Mouse (Mus musculus) MN1 (cell line): ENCODE results near the gene Dnmt3a.

Experiments
- DNase-seq: peaks from one replicate; pipeline ENCODE4 v3.0.0-alpha.2; 2016; ENCODE audit warnings: low spot score

Gene Dnmt3a

DNA sequence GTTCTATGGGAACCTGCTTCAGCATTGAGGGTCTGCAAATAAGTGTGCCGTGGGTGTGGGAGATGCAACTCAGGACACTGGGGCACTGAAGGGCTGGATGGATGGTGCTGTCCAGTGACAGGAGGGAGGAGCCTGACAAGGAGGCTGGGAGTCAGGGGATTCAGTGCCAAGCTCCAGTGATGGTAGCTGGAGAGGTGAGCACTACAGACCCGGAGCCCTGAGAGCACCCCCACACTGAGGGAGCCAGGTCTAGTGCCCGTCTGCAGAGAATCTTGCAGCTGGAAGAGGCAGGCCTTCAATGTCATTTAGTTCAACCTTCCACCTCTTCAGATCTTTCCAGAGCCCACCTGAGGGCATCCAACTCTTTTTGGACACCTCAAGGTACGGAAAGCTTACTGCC is at the start of gene Dnmt3a:
Gene Dnmt3a, plus strand, starts transcription at position 156 of the 400 bp plus-strand sequence.
- DNase-seq = no peak

DNA sequence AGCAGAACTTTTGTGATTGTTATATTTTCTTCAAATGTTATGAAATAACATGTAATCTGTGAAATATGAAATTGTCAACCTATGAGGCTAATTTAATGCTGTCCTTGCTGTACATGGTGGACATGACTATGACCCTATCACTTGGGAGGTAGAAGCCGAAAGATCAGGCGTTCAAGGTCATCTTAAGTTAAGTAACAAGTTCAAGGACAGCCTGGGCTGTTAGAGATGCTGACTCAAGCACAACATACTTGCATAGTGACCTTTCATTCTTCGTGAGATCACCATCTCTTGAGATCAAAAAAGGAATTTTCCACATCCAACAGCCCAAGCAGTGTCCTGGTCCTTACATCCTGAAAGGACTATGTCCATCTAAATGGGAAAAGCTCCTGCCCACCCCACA is 49.6 kb upstream of the Dnmt3a start:
- no peak for DNase-seq

DNA sequence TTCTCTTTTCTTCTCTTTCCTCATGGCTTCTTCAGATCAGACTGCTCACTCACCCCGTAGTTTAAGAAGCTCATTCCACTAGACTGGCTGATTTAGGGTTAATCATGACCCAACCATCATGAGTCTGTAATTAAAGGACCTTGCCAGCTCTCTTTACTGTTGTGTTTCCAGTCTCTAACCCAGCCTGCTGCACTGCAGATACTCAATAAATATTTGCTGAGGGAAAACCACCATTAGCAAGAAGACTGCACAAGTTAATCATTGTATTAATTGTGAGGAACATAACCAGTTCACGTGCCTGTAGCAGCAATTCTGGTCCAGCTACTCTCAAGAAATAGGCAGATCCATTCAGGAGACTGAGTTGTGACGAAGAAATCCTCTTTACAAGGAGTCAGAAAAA is 47.7 kb upstream of the Dnmt3a start:
- DNase-seq = no peak

DNA sequence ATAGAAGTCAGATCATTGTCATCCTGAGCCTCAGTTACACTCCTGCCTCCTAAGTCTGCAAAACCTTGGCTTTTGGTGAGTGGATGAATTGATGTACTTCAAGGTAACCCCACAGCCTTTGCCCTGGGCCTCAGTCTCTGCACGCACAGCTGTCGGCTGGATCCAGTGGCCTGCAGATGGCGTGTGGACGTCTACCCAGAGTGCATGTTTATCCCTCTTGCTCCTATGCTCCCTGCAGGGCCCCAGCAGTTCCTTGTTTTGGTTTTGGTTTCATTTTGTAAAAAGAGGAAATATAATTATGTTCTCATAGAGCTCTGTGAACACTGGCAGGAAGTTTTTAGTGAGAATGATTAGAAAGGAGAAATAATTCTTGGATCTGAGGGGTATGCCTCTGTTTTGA is 46.4 kb upstream of the Dnmt3a start:
- peak; percentile 52 for DNase-seq

DNA sequence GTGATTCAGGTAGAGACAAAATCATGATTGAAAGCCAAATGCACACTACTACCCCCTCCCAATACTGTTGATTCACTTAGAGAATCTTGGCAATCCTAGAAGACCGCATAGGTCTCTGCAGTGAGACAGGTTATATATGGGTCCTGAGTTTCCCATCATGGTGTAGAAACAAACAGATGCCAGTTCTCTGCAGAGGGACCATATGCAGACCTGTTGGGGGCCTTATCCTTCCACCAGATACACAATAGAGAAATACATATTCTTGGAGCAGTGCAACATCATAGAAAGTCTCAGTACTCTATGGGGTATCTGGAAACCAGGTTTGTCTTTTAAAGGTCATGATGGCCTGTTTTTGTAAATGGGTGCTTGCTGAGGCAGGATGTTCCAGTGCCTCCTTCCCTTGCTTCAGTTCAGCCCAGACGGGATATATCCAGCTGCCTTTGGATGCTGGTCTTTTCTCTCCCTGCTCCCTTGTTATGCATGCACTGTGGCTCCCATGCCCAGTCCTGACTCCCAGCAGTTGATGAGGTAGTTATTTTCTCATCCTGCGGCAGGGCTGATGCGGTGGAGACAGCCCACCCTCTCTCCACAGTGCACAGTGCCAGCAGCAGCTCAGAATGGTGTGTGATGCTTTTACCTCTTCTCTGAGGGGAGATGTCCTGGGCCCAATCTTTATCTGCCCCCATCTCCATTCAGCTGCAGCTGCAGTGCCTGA is 44.8 kb upstream of the Dnmt3a start:
- peak; percentile 32 for DNase-seq

DNA sequence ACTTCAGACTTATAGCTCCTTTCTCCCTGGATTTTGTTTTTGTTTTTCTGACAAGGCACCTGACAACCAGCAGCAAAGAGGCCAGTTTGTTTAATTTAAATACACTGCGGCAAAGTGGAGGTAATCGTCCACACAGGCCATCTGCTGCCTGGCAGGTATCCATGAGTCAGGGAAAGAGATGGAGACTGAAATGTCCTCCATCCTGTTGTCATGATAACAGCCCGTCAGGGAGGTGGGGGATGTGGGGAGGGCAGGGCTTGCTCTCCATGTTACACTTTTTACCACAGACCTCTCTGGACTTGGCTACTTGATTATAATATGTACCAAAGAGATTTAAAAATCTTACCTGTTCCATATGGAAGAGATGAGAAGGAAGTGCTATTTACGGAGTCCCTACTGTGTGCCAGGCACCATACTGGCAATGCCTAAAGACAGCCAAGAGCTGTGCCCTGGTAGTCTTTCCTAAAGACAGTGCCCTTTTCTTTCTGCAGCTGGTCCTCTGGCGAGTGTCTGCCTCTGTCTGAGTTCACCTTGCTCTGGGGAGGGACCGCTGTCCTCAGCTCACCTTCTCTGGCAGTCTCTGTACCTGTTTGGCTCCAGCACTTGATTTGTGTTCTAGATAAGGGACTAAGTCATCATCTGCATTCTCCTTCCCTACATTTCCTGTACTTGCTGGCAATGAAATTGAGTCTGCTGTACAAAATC is 44.1 kb upstream of the Dnmt3a start:
- DNase-seq = peak; percentile 62

DNA sequence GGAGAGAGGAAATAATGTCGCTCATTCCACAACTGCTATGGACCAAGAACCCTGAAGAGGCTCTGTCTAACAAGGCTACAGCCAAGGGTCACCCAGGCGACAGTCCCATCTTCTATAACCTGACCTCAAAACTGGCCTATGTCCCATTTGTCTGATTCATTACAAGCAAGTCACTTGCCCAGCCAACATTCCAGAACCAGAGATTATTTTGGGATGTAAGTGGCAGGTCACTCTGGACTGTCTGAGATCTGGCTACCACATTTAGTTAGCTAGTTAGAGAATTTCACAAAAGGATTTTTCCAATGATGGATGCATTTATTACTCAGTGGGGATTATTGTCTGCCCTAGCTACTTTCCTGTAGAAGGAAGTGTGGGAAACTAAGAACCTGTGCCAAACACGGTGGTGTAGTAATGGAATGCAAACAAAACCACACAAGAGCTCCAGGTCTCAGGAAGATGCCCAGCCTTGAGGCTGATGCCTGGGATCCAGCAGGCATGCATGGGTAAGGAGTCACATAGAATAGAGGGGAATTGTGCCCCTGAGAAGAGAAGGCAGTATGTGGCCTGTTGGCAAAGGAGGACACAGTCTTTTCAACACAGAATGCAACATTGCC is 41.5 kb upstream of the Dnmt3a start:
- DNase-seq = no peak

DNA sequence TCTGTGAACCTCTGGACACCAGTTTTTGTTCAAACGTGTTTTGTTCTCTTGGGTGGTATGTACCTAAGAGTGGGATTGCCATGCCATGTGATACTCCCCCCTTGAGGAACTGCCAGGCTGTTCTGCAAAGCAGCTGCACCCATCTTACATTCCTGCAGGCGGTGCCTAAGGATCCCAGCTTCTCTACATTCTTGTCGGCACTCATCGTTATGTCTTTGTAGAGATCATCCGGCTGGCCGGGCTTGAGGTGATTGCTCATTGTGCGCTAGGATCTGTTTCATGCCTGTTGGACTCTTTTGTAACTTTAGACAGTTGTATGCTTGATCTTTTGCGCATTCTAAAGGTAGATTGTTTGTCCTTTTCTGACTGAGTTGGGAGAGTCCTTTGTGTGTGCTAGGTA is 38.4 kb upstream of the Dnmt3a start:
- DNase-seq = no peak

DNA sequence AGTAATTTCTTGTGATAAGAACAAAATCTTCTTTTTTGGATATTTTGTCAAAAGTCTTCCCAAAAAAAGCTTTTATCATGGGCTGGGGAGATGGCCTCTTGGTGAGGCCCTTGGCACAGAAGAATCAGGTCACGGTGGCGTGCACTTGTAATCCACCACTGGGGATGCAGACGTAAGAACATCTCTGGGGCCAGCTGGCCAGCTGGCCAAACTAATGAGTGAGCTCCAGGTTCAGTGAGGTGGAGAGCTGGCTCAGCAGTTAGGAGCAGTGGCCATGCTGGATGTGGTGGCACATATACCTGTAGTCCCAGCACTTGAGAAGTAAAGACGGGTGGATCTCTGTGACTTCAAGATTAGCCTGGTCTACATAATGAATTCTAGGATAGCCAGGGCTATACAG is 37.4 kb upstream of the Dnmt3a start:
- no peak for DNase-seq

DNA sequence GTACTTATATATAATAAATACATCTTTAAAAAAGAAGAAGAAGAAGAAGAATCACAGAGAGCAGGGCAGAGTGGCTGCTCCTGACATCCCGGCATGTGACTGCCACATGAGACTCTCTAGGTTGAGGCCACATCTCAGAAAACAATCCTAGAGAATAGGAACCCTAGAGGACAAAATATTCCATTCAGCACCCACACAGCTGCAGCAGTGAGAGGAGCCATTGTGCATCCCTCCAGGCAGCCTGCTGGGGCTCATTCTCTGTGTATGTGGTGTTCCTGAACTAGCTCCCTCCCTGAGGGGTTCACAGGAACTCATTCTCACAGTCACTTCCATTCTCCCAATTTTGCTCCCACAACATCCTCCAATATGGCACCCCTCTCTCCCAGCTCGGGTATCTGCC is 35.3 kb upstream of the Dnmt3a start:
- DNase-seq = no peak

DNA sequence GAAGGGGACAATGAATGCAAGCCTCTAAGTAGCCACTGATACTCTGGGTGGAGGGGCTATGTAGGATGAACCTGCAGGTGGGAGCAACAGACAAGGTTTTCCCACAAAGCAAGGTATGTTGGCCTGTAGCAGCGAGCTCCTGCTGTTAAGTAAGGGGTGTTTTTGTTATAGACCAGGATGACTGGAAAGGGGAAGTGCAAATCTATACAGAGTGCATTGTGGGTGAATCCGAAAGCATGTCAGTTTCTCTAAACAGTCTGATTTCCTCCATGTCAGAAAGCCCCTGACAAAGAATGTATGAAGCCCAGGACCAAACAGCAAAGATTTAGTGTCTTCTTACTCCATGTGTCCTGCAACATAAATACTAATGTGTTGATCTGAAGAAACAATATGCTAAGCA is 34.7 kb upstream of the Dnmt3a start:
- DNase-seq = no peak

DNA sequence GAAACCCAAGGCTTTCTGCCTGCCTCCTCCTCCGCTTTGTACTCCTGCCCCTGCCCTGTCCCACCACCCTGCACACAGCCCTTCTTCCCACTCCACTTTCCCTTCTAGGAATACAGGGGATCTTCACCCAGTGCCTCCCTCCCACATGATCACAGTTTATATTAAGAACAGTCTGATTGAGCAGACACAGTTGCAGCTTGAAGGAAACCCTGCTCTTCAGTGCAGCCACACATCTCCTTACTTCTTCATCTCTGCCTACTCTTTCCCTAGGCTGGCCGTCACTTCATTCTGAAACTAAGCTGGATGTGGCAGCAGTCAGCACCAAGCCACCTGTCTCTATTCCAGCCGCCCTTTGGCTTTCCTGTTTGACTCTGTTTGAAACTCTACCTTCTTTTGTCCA is 32.2 kb upstream of the Dnmt3a start:
- DNase-seq = no peak

DNA sequence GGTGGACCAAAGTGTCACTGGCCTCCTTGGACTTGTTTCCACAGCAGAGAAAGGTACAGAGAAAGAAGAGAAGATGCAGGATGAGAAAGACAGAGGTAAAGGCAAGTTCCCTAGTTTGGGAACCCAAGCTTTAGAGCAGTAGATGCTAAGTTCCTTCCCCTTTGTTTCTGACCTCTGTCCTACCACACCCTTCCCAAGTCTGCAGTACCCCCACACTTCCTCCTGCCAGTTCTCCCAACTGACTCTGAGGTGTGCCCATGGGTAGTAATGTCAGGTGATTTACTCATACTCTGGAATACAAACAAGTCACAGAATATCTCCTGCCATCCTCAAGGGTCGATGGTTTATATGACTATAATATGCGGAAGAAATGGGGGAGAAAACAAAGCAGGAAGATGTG is 29.8 kb upstream of the Dnmt3a start:
- no peak for DNase-seq

DNA sequence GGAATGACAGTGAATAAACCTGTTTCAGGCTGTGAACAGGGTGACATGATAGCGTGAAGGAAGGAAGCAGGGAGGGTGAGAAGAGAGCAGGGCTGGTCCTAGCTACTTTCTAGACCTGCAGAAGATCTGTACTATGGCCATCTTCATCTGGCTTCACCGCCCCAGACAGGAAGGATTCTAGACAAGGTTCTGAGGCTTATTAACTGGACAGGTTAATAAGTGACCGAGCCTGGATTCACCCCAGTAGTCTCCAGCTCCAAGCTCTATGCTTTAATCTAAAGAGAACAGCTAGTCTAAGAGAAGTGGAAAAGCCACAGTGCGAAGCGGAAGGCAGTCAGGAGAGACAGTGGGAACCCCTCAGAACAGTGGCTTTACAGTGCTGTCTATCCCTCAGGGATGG is 28.1 kb upstream of the Dnmt3a start:
- no peak for DNase-seq

DNA sequence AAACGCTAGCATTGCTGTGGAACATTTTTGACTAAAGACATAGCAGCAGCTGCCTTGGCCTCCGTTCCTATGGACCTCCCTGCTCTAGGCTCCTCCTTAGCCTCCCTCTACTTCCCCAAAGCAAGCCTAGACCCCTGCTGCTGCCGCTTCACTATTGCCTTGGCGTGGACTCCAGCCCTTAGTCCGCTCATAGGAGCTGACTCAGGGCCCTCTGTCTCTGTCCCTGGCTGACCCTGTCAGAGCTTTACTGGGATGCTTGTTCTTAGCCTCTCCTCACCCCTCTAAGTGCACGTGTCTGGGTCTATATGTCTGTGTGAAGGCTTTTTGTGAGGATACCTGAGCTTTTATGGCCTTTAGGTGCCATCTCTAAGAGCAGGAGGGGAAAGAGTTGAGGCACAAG is 27.5 kb upstream of the Dnmt3a start:
- no peak for DNase-seq

DNA sequence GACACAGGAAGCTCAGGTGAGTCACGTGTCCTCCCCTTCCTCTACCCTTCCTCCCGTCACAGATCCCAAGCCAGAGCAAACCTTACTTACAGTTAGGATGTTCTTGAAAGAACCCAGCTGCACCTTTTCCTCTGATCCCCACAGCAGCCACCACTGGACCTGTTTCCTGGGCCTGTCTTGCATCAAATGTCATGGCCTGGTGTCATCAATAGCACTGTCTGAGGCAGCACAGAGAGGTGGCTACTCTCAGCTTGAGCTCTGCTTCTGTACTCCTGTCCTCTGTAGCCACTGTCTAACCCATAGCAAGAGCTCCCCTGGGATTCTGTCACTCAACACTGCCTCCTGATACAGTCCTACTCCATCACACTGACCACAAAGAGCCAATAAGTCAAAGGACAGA is 26.2 kb upstream of the Dnmt3a start:
- peak; percentile 65 for DNase-seq

DNA sequence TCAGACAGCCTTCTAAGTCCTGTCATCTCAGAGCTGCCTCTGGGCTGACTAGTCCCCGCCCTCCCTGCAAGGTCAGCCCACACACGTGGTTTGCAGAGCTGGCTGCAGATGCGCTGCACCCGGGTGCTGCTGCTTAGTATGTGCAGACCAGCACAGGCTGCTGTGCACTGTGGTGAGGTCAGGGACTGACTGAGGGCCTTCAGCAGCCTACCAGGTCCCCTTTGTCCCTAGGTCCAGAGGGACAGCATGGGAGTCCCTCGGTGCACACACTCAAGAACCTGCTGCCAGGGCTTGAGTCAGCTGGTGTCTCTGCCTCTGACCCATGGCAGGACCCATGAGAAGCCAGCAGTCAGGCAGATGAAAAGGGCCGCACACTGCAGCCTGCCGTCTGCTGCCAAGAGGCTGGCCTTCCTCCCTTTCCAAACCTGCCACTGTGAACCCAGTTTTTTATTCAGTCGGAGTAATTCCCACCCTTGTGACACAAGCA is 25.4 kb upstream of the Dnmt3a start:
- peak; percentile 80 for DNase-seq

DNA sequence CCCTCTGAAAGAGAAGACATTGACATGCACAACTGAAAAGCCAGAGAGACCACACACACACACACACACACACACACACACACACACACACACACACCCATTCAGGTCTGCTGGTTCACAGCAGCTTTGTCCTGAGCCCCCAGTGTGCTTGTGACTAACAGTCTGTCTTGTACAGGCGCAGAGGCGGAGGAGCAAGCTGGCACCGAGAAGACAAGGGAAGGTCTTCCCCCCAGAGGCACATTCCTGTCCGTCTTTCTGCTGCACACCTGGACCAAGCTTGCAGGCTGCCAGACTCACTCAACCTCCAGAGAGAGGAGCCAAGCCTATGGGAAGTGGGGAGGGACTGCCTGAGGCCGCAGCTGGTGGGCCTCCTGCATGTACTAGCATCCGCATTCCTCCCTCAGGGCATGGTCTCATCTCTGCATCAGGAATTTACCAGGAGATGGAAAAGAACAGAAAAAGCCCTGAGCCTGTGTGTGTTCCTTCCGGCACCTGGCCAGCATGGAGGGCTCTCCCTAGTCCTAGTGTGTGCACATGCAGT is 24.8 kb upstream of the Dnmt3a start:
- no peak for DNase-seq

DNA sequence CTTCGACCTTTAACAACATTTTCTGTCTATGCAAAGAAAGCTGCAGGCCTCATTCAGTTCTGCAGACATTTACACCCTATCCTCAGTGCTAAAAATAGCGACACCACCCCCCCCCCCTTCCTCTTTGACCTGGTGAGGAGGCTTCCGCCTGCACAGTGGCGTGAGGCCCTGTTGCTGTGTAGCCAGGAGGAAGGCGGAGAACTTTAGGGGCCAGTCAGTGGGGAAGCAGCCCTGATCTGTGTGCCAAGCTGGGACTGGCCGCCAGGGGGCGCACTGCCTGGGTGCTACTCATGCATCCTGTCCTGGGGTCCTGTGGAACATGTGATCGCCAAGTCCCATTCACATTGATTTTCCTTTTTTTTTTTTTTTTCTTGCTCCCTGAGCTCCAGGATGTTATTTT is 24.3 kb upstream of the Dnmt3a start:
- peak; percentile 82 for DNase-seq

DNA sequence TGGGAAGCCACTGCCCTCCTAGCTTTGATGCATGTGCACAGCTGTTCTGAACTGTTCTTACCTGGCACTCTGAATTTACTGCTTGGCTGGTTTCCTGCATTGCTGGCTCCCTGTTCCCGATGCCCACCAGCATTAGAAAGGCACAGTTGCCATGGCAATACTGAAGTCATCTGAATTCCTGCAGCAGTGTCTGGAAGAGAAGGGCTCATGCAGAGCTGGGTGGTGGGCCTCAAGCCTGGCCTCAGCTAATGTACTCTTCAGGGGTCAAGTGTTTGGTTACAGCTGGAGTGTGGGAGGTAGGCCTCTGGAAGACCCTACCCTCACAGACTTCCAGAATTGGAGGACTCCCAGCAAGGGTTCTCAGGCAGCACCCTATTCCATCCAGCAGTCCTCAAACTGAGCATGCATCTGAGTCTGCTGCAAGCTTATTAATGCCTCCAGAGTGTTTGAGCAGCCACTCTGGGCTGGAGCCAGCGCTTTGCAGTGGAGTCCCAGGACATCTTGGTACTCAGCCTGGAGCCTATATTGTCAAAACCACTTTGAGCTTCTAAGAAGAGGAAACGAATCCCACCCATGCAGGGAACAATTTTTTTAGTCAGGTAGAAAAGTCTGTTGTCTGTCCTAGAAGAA is 22.5 kb upstream of the Dnmt3a start:
- DNase-seq = no peak

DNA sequence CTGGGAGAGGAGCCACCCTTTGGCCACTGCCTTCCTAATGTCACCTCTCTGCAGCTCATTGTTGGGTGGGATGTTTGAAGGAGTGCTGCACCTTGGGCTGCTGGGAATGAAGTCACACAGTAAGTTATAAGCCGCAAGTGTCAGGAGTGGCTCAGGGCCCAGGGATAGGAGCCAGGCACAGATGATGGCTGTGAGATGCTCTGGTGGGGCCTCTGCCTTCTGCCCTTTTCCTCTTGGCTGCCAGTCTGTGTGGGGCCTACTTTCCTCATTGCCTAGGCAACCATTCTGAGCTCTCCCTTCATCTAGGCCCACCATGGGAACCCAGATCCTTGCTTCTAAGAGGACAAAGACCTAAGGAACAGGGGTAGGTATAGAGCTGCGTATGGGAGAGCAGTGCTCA is 21.5 kb upstream of the Dnmt3a start:
- no peak for DNase-seq

DNA sequence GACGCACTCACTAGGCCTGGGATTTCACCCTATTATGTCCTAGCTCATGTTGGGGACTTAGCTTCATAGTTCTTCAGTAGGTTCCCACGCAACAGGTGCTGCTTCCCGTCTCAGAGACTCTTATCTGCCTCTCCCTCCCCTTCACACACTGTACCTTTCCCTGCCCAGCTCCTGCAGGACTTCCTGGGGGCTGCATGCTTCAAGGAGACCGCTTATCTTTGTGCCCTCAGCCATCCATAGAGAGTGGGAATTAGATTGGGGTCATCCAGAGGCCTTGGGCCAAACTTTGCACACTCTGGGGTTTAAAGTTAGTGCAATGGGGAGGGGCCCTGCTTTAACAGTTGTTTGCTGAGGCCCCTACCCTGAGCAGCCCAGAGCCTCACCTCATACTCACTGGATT is 21.1 kb upstream of the Dnmt3a start:
- DNase-seq = no peak

DNA sequence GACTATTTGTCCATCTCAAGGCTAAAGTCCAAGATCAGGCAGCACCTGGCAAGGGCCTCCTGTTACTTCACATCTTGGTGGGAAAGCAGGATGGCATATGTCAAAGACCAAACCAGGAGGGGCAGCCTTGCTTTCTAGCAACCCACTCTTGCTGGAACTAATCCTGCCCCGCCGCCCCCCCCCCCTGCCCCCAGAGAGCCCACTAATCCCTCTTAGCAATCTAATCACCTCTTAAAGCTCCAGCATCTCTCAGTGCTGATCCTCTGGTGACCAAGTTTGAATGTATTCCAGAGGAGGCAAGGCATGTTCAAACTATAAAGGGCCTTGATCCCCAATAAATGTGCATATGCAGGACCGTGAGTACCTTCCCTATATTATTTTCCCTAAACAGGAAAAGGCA is 18.8 kb upstream of the Dnmt3a start:
- DNase-seq = no peak
